Mouse (Mus musculus) neural tube, embryonic 15.5 days (tissue): ENCODE measurements around the gene Mpzl1. TPM values are rescaled to one million over a fixed set of nuclear protein-coding genes. Genes with fewer than 3 reads are reported as not detected.

Experiments
- ATAC-seq: fragments of 200-750 bp; cut with Nextera tagmentation; 2 replicates; pipeline ENCODE4 v1.8.0; 2017; ENCODE audit warnings: mild to moderate bottlenecking, moderate TSS enrichment, moderate library complexity; ENCODE audit not compliant: low FRiP score
- H3K27ac ChIP-seq: fragments of 300-500 bp; sonication (generic); replicated peaks from 2 replicates; pipeline ENCODE4 v1.5.1; 2015; ENCODE audit warnings: mild to moderate bottlenecking, inconsistent platforms
- H3K27me3 ChIP-seq: fragments of 300-500 bp; sonication (generic); replicated peaks from 2 replicates; pipeline ENCODE4 v1.6.1; 2015; ENCODE audit warnings: inconsistent platforms
- H3K36me3 ChIP-seq: fragments of 300-500 bp; sonication (generic); 2 replicates; pipeline ENCODE4 v1.6.1; 2015; ENCODE audit warnings: inconsistent platforms
- H3K4me1 ChIP-seq: fragments of 300-500 bp; sonication (generic); 2 replicates; pipeline ENCODE4 v1.6.1; 2015; ENCODE audit warnings: inconsistent platforms
- H3K4me2 ChIP-seq: fragments of 300-500 bp; sonication (generic); 2 replicates; pipeline ENCODE4 v1.6.1; 2015; ENCODE audit warnings: inconsistent platforms, mild to moderate bottlenecking, moderate library complexity
- H3K4me3 ChIP-seq: fragments of 300-500 bp; sonication (generic); replicated peaks from 2 replicates; pipeline ENCODE4 v1.5.1; 2015; ENCODE audit warnings: mild to moderate bottlenecking, inconsistent platforms
- H3K9ac ChIP-seq: fragments of 300-500 bp; sonication (generic); replicated peaks from 2 replicates; pipeline ENCODE4 v1.6.1; 2015; ENCODE audit warnings: mild to moderate bottlenecking, inconsistent platforms
- H3K9me3 ChIP-seq: fragments of 300-500 bp; sonication (generic); replicated peaks from 2 replicates; pipeline ENCODE4 v1.6.1; 2016; ENCODE audit warnings: inconsistent platforms
- WGBS: fragments of 180-500 bp; shearing (Covaris S2); methylation state at CpG from one replicate; pipeline ENCODE4 v1.1.7; 2015; ENCODE audit warnings: mixed read lengths; 5-methylcytosine and 5-hydroxymethylcytosine counted together
- polyA plus RNA-seq: library from polyadenylated mRNA; unstranded; fragments of >200 nt; fragmentation: Nextera tagmentation; extraction: Ambion mirVana; gene quantifications from 2 replicates; pipeline ENCODE4 v1.2.1, GENCODE M21; 2015

The Mpzl1 gene
- polyA plus RNA-seq, 1 experiment from 2014 or later, result 163 TPM

GRCm38 (mm10) chr1:165559073-165559472, 75.3 kb downstream of the Mpzl1 start:
- Histone ChIP-seq H3K4me2 (no peak overlapping the region), H3K36me3 (no peaks in the 10 kb centered on the region), H3K9ac (no peak overlapping the region), H3K4me3 (no peak overlapping the region), H3K27me3 (no peaks in the 10 kb centered on the region), H3K9me3 (no peaks in the 10 kb centered on the region), H3K27ac (no peak overlapping the region), H3K4me1 (no peaks in the 10 kb centered on the region)
- no peak for ATAC-seq
- 85% methylated on average over 9 of the region's 9 CpGs for WGBS

- Histone ChIP-seq H3K9me3 (no peaks in the 10 kb centered on the region), H3K4me3 (no peak overlapping the region), H3K4me2 (no peak overlapping the region), H3K27me3 (no peaks in the 10 kb centered on the region), H3K4me1 (no peaks in the 10 kb centered on the region), H3K27ac (no peak overlapping the region), H3K9ac (no peak overlapping the region), H3K36me3 (no peaks in the 10 kb centered on the region)
- WGBS, result 73% methylated on average over 2 of the region's 2 CpGs
- no peak for ATAC-seq
Observed at GRCm38 (mm10) chr1:165556711-165557110, 77.6 kb downstream of the Mpzl1 start.

Other genes starting within 250 kb of the Mpzl1 start
- gene Dcaf6, start 174.1 kb downstream of the Mpzl1 start, polyA plus RNA-seq, result 16.0 and 16.6 TPM in 2 replicates
- 216 and 252 TPM in 2 replicates for gene Mpc2, start 173.9 kb downstream of the Mpzl1 start, polyA plus RNA-seq
- 0.49 and 0.66 TPM in 2 replicates for gene Adcy10, start 149.4 kb downstream of the Mpzl1 start, polyA plus RNA-seq
- gene Rcsd1, start 75.2 kb upstream of the Mpzl1 start, polyA plus RNA-seq, result 8.1 and 29.8 TPM in 2 replicates
- 45.7 and 47.1 TPM in 2 replicates for gene Creg1, start 129.2 kb upstream of the Mpzl1 start, polyA plus RNA-seq
- 0.70 and 7.6 TPM in 2 replicates for gene Cd247, start 154.1 kb upstream of the Mpzl1 start, polyA plus RNA-seq